In the genomic region with DNA sequence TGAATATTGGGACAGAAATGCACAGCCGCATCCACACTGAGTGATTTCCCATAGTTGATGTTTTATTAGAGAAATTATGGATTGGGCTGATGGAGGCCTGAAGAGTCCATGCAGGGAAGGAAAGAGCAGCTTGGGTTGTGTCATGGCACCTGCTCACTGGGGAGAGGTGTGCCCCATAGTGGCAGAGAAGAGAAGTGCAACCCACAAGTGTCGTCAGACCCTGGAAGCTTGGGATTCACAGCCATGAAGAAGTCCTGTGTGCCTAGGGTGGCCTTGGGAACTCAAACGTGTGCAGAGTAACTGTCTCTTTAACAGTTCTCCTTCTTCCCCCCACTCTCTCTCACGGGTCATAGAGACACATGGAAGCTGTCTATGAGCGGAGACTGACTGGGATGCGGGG, we compare ENCODE assay signal across 10 mouse cellular contexts. TPM values are rescaled to one million over a fixed set of nuclear protein-coding genes. Genes with fewer than 3 reads are reported as not detected.
DNase-seq lines count a peak whose midpoint lies in the region; ATAC-seq and TF ChIP-seq lines count a peak whose summit lies in the region.
"Had no signal": no experiment of that assay in that cellular context is flagged by ENCODE, and none has a peak within 500 bp of the region (broad histone marks: within the 10 kb centered on the region; RNA-seq: fewer than 3 reads in every experiment).

No protein-coding gene starts in this region.

- no peaks in the 10 kb centered on the region for H3K4me1 ChIP-seq in kidney, embryonic 14.5 days (ENCODE audit: control insufficient read depth, insufficient read depth, low read length)
- H3K4me1 ChIP-seq in CH12.LX (ENCODE audit: control insufficient read depth in 1 of 2, insufficient read depth in 2 of 2): no peaks in the 10 kb centered on the region

- H3K27ac ChIP-seq in kidney, embryonic 14.5 days (ENCODE audit: low read depth, low read length): no peak overlapping the region
- no peak overlapping the region for H3K27ac ChIP-seq in CH12.LX (ENCODE audit: insufficient read depth, low read depth)

- no peak for TF ChIP-seq EP300 in CH12.LX (IDR thresholded peaks at IDR 0.05; ENCODE audit: low read length)

- TF ChIP-seq CTCF in CH12.LX (conservative IDR thresholded peaks at IDR 0.05 in 1 of 2, IDR thresholded peaks at IDR 0.05 in 1 of 2; ENCODE audit: low read depth in 2 of 2, low read length in 2 of 2): peak; percentile 68 to 71

- no peak for ATAC-seq in cerebellum, adult (ENCODE audit: insufficient number of reproducible peaks, low FRiP score, low TSS enrichment)
- ATAC-seq in kidney, embryonic 14.5 days (ENCODE audit: low FRiP score, low TSS enrichment): no peak

- 44% methylated on average over 6 of the region's 6 CpGs for WGBS in kidney, embryonic 14.5 days

- H3K79me2 ChIP-seq in CH12.LX (replicated peaks; ENCODE audit: control insufficient read depth, extremely low read depth, insufficient read depth, poor library complexity, severe bottlenecking): no peaks in the 10 kb centered on the region

- peak; percentile 48 to 53 for DNase-seq in cerebellum, postnatal 10 days
- peak; percentile 22 for DNase-seq in kidney, postnatal 10 days
- peak; percentile 6 for DNase-seq in CH12.LX (ENCODE audit: extremely low read depth)
- peak; percentile 35 for DNase-seq in embryo, embryonic 11 days
- no peak for DNase-seq in T-cell, adult 2 months (ENCODE audit: low spot score)
- no peak for DNase-seq in testis, postnatal 10 days (ENCODE audit: low spot score)
- DNase-seq: layer of hippocampus, postnatal 36 days had no signal

- no peak overlapping the region for H3K4me2 ChIP-seq in kidney, embryonic 14.5 days (replicated peaks; ENCODE audit: low read depth, low read length)
- no peak overlapping the region for H3K4me2 ChIP-seq in CH12.LX (ENCODE audit: insufficient read depth, low read depth, poor library complexity, severe bottlenecking)

- H3K36me3 ChIP-seq in kidney, embryonic 14.5 days (ENCODE audit: control insufficient read depth, insufficient read depth, low read length): no peaks in the 10 kb centered on the region
- H3K36me3 ChIP-seq in CH12.LX (replicated peaks in 1 of 2; ENCODE audit: control insufficient read depth in 1 of 2, insufficient read depth in 1 of 2, low read length in 1 of 2): no peaks in the 10 kb centered on the region

- in situ Hi-C loops in CH12.LX (cut with MboI; ENCODE audit: low pct_ligation_motif_present, low pct_unique_long_range_greater_than_20kb, low sequenced_read_pairs): no loop called here

- H3K9me3 ChIP-seq in kidney, embryonic 14.5 days (ENCODE audit: control insufficient read depth, low read length): no peaks in the 10 kb centered on the region
- no peaks in the 10 kb centered on the region for H3K9me3 ChIP-seq in CH12.LX (replicated peaks; ENCODE audit: low read length)

- H3K4me3 ChIP-seq in kidney, embryonic 14.5 days (ENCODE audit: low read length): no peak overlapping the region
- no peak overlapping the region for H3K4me3 ChIP-seq in CH12.LX (replicated peaks in 1 of 3; ENCODE audit: low read depth in 2 of 3, low read length in 2 of 3, poor library complexity in 1 of 3)

- no peak overlapping the region for H3K9ac ChIP-seq in kidney, embryonic 14.5 days (ENCODE audit: low read depth, low read length)
- no peak overlapping the region for H3K9ac ChIP-seq in CH12.LX (ENCODE audit: insufficient read depth, low read depth)

- no peak for TF ChIP-seq POLR2A in CH12.LX (IDR thresholded peaks at IDR 0.05; ENCODE audit: low read depth, low read length)

- TF ChIP-seq RAD21 in CH12.LX (IDR thresholded peaks at IDR 0.05; ENCODE audit: low read depth, low read length): peak; percentile 44

- H3K27me3 ChIP-seq in kidney, embryonic 14.5 days (ENCODE audit: control insufficient read depth, insufficient read depth, low read length): 0 out of 2 replicates have a peak, but pooled peaks cover under 1% of the 10 kb centered on the region
- H3K27me3 ChIP-seq in CH12.LX (replicated peaks): peaks cover 93% of the 10 kb centered on the region

- dilution Hi-C loops in CH12.LX (cut with MboI; ENCODE audit: extremely low pct_ligation_motif_present, extremely low pct_unique_long_range_greater_than_20kb, low sequenced_read_pairs): no loop called here

TF ChIP-seq in CH12.LX, 34 proteins besides CTCF, POLR2A, EP300 and RAD21:
- TF ChIP-seq SMC3 (IDR thresholded peaks at IDR 0.05; ENCODE audit: low read depth, low read length) (peak; percentile 69), IRF4 (IDR thresholded peaks at IDR 0.05; ENCODE audit: low read depth, low read length) (no peak), ZMIZ1 (IDR thresholded peaks at IDR 0.05; ENCODE audit: low read depth, low read length) (no peak), PAX5 (IDR thresholded peaks at IDR 0.05; ENCODE audit: low read length) (no peak), ETS1 (conservative IDR thresholded peaks at IDR 0.05; ENCODE audit: low read depth, low read length) (no peak)
TF ChIP-seq in CH12.LX: peak in this region for 1.

RNA-seq across cellular contexts. Expression of a gene that starts 50.3 kb away (rescaled TPM):
- polyA plus RNA-seq in kidney, embryonic 14.5 days (2014; fragmentation: Nextera tagmentation; extraction: Ambion mirVana): 1.5 and 2.1 TPM in 2 replicates
- total RNA-seq in CH12.LX (2012; rRNA removed): not detected in 2 replicates
- total RNA-seq in CH12.LX (2014; rRNA removed): not detected in 2 replicates
- polyA plus RNA-seq in CH12.LX (2012; ENCODE audit: insufficient read length, low read depth): not detected in 2 replicates
- total RNA-seq: neutrophil, adult 5-6 weeks had no signal

Comparison
In these comparisons a context has a peak if more than half of its experiments do, and no peak if none do; other contexts are left out.
1. DNase-seq: peak in cerebellum, postnatal 10 days (2 of 2), kidney, postnatal 10 days (single experiment), CH12.LX (single experiment) and embryo, embryonic 11 days (single experiment); none in T-cell, adult 2 months (single experiment) and testis, postnatal 10 days (single experiment).